Mouse (Mus musculus) neural tube, postnatal 0 days (tissue): ENCODE data around the gene Ankrd39. TPM values are rescaled to one million over a fixed set of nuclear protein-coding genes. Genes with fewer than 3 reads are reported as not detected.

Experiments
- microRNA-seq: library from miRNA; unstranded; fragments of <30 nt; microRNA quantifications from one replicate; pipeline ENCODE4, GENCODE M21; 2016
- polyA plus RNA-seq: library from polyadenylated mRNA; unstranded; fragments of >200 nt; fragmentation: Nextera tagmentation; extraction: Ambion mirVana; gene quantifications from 2 replicates; pipeline ENCODE4 v1.2.1, GENCODE M21; 2015

The Ankrd39 gene
- 37.0 and 39.4 TPM in 2 replicates for polyA plus RNA-seq

GRCm38 (mm10) chr1:36546888-36547471 is at the start of gene Ankrd39:
TSS of gene Ankrd39 (minus strand) at chr1:36547445.

DNA sequence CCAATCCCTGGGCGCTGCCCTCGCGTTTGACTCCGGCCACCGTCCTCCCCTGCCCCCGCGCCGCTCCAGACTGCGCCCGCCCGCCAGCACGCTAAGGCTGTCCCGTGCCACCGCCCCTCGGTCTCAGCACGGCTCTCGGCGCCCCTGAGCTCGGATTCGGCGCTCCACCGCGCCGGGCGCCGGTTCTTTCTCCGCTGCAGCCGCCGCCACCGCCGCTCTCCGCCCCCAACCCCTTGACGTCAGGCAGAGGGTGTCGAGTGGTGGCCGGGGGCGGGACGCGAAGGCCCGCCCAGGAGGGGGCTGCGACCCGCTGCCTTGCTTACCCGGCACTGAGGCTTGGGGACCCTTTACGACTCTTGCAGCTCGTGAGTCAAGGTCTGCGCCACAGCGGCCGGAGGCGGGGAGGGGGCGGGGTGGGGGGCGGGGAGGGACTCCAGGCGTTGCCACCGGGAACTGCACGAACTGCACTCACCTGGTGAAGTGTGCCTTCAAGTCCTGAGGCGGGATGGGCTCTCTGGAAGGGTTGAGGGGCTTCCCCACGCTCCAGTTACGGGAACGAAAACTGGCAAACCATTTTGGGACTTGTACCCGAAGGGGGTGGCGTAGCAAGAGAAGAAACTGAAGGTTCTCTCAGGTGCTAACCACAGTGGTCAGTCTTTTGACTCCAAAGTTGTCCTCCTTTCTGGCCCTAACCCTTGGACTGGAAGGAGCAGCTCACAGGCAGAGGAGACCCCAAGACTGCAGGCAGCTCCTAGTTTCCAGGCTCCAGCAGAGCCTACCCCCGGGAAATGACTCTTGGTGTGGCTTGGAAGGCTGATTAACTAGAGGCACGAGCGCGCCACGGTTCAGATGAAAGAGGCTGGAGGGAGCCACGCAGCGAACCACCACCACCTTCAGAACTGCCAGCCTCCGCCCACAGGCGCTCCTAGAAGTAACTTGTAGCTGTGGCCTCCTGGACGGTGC is 11.1 kb upstream of the Ankrd39 start, which contains the start of gene Sema4c:
TSS of gene Sema4c (minus strand) at position 319 of the 963 bp plus-strand sequence.

GRCm38 (mm10) chr1:36539186-36539585 is 8.1 kb downstream of the Ankrd39 start, which contains the start of gene Gm42417:
TSS of gene Gm42417 (minus strand) at chr1:36539429.

GRCm38 (mm10) chr1:36536783-36537182 is 10.5 kb downstream of the Ankrd39 start, which contains the start of gene Ankrd23:
TSS of gene Ankrd23 (minus strand) at chr1:36536883.

DNA sequence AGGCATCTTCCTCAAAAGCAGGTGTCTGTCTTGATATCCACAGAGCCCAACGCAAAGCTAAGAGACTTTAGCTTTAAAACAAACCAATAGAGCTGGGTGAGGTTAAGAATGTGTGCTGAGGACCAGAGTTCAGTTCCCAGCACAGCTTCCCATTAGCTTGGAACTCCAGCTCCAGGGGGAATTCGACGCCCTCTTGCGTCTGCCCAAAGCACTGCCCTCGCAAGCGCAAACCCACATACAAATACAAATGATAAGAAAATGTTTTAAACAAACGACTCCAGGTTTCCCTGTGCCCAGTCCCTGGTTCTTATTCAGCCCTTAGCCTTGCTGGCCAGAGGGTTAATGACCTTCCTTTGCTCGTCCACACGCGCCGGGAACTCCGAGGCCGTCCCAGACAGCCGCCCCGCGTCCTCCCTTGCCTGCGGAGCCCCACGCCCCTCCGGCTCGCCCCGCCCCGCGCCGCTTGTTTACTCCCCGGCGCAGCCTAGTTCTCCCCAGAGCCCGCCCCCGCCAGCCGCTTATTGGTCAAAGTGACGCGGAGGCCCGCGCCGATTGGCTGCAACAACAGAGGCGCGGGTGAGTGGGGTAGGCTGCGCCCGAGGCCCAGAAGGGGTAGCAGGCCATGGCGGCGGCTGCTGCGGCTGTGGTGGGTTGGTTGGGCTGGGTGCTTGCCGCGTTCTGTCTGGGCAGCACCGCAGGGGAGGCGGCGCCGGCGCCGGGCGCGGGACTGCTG is 35.8 kb downstream of the Ankrd39 start, which contains the start of gene Cnnm3:
TSS of gene Cnnm3 (plus strand) at position 579 of the 733 bp plus-strand sequence.

Small RNA genes within 50 kb of the gene (microRNA-seq; reads per million reads assigned to microRNA genes)
- not detected for gene Gm47280

Other genes starting within 250 kb of the Ankrd39 start
- gene Arid5a, start 239.7 kb downstream of the Ankrd39 start, polyA plus RNA-seq = 6.2 and 9.0 TPM in 2 replicates
- gene Kansl3, start 178.3 kb downstream of the Ankrd39 start, polyA plus RNA-seq = 26.1 and 29.2 TPM in 2 replicates
- gene Fer1l5, start 175.2 kb downstream of the Ankrd39 start, polyA plus RNA-seq = 0.75 and 1.4 TPM in 2 replicates
- gene Lman2l, start 102.2 kb downstream of the Ankrd39 start, polyA plus RNA-seq = 45.8 and 47.6 TPM in 2 replicates
- 10.9 and 12.5 TPM in 2 replicates for gene Cnnm4, start 75.8 kb downstream of the Ankrd39 start, polyA plus RNA-seq
- gene Cnnm3, start 35.6 kb downstream of the Ankrd39 start, polyA plus RNA-seq = 5.5 and 6.0 TPM in 2 replicates
- 12.1 and 12.8 TPM in 2 replicates for gene Ankrd23, start 10.6 kb downstream of the Ankrd39 start, polyA plus RNA-seq
- 1.0 TPM in 1 of 2 replicates, not detected in the other for gene Gm42417, start 8.0 kb downstream of the Ankrd39 start, polyA plus RNA-seq
- gene Sema4c, start 10.9 kb upstream of the Ankrd39 start, polyA plus RNA-seq = 13.3 and 15.0 TPM in 2 replicates
- 0.37 and 0.61 TPM in 2 replicates for gene Fam178b, start 135.7 kb upstream of the Ankrd39 start, polyA plus RNA-seq
- 1,119 and 1,157 TPM in 2 replicates for gene Cox5b, start 144.0 kb upstream of the Ankrd39 start, polyA plus RNA-seq
- gene 4933424G06Rik, start 162.7 kb upstream of the Ankrd39 start, polyA plus RNA-seq = 0.48 and 1.4 TPM in 2 replicates
- 107 and 117 TPM in 2 replicates for gene Actr1b, start 167.0 kb upstream of the Ankrd39 start, polyA plus RNA-seq
- gene Zap70, start 214.4 kb upstream of the Ankrd39 start, polyA plus RNA-seq = 1.5 TPM in 2 replicates